Mouse (Mus musculus) thymus, adult 2 months (tissue): Measurements from ENCODE around the gene 4930435E12Rik. TPM values are rescaled to one million over a fixed set of nuclear protein-coding genes. Genes with fewer than 3 reads are reported as not detected.
"Not testable (repeated sequence)": the region's sequence is repeated elsewhere in the genome, so short reads cannot be mapped to it uniquely, and the experiment has no call there.

Experiments
- DNase-seq: peaks from one replicate; pipeline ENCODE4 v3.0.0; 2021
- H3K27ac ChIP-seq: fragments of 200-500 bp; 2 replicates; pipeline ENCODE4 v1.5.1; 2012; ENCODE audit warnings: low read length, control low read depth; ENCODE audit not compliant: control insufficient read depth, insufficient read depth
- H3K27me3 ChIP-seq: fragments of 200-500 bp; 2 replicates; pipeline ENCODE4 v1.6.1; 2012; ENCODE audit warnings: mild to moderate bottlenecking, low read length, moderate library complexity, mixed read lengths; ENCODE audit not compliant: control insufficient read depth, insufficient read depth
- H3K36me3 ChIP-seq: fragments of 200-500 bp; 2 replicates; pipeline ENCODE4 v1.6.1; 2012; ENCODE audit warnings: mild to moderate bottlenecking, low read length, moderate library complexity; ENCODE audit not compliant: control insufficient read depth, insufficient read depth
- H3K4me1 ChIP-seq: fragments of 200-500 bp; replicated peaks from 2 replicates; pipeline ENCODE4 v1.6.1; 2012; ENCODE audit warnings: low read length; ENCODE audit not compliant: control insufficient read depth, insufficient read depth
- H3K4me3 ChIP-seq: fragments of 200-500 bp; 2 replicates; pipeline ENCODE4 v1.5.1; 2012; ENCODE audit warnings: mild to moderate bottlenecking, low read length, control low read depth, moderate library complexity; ENCODE audit not compliant: control insufficient read depth, insufficient read depth
- CTCF ChIP-seq: fragments of 200-500 bp; IDR thresholded peaks from 2 replicates; pipeline ENCODE4 v1.5.1; 2012; ENCODE audit warnings: mild to moderate bottlenecking, control low read depth, low read length, moderate library complexity, borderline replicate concordance; ENCODE audit not compliant: control insufficient read depth, poor library complexity, insufficient read depth; ENCODE audit errors: extremely low read depth
- POLR2A ChIP-seq: fragments of 200-500 bp; IDR thresholded peaks from 2 replicates; pipeline ENCODE4 v1.6.1; 2012; ENCODE audit warnings: mild to moderate bottlenecking, low read length, control low read depth, moderate library complexity; ENCODE audit not compliant: control insufficient read depth, poor library complexity, insufficient read depth; ENCODE audit errors: extremely low read depth
- WGBS: fragments of 180-500 bp; shearing (Covaris S2); methylation state at CpG from one replicate; pipeline ENCODE4 v1.1.7; 2018; 5-methylcytosine and 5-hydroxymethylcytosine counted together
- polyA plus RNA-seq: library from polyadenylated mRNA; depleted of rRNA; stranded (reverse); fragments of >200 nt; gene quantifications from 2 replicates; pipeline ENCODE4 v1.2.3, GENCODE M21; 2012

Gene 4930435E12Rik
- polyA plus RNA-seq, 1 experiment: not detected

DNA sequence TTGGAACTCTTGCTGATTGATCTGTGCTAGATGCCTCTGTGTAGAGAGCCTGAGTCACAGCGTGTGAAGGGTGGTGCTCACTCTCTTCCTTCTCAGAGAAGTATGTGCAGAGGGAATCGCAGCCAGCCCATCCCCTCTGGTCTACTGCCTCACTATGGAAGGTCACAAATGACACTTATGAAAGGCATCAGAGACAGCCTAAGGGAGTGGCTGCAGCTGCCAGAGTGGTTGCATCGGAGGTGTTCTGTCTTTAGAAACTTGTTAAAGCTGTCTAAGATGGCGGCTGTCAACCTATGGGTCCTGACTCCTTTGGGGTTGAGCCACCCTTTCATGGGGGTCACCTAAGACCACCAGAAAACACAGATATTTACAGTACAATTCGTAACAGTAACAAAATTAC, 18.4 kb downstream of the 4930435E12Rik start:
- Histone ChIP-seq H3K4me1 (no peaks in the 10 kb centered on the region), H3K4me3 (no peak overlapping the region), H3K27me3 (no peaks in the 10 kb centered on the region), H3K36me3 (no peaks in the 10 kb centered on the region), H3K27ac (no peak overlapping the region)
- TF ChIP-seq POLR2A (no peak), CTCF (no peak)
- WGBS: 96% methylated on average over 5 of the region's 5 CpGs
- no peak for DNase-seq

DNA sequence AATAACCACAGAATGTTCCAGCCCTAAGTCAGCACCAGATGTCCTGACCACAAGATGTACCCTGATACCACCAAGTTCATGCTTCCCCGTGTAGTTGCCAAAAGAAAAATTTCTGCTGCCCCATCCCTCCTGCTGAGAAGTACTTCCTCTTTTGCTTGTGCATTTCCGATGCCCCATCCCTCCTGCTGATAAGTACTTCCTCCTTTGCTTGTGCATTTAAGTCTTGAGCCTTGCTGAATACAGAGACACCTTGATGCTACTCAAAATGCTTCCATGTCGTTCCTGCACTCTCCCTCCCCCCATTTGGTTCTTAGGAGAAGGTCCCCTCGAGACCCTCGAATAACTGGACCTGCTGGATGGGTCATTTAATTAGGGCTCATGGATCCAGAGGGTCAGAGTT, 20.8 kb downstream of the 4930435E12Rik start:
- H3K4me1 ChIP-seq, H3K27me3 ChIP-seq, H3K27ac ChIP-seq, H3K36me3 ChIP-seq, H3K4me3 ChIP-seq, DNase-seq: not testable (repeated sequence)
- WGBS: 70% methylated on average over 5 of the region's 5 CpGs

DNA sequence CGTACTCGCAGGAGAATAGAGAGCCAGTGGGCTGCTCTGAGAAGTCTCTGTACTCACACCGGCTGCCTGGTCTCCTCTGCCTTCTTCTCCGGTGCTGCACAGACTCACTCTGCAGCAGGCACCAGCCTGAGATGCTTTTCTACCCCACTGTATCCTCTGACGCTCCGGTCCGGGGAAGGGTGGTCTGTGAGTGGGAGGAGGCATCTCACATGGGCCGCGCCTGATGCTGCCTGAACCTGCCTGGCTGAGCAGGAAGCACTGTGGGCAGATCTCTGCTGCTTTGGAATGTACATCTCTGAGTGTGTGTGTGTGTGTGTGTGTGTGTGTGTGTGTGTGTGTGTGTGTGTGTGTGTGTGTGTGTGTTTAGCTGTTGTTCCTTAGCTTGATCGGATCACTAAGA, 28.5 kb downstream of the 4930435E12Rik start, which contains the start of gene Upk1b:
Gene Upk1b (minus strand): TSS at position 238 of the 400 bp plus-strand sequence.
- H3K27ac ChIP-seq: no peak within 1 kb of the TSS
- no peak within 1 kb of the TSS for H3K4me3 ChIP-seq
- no peaks in the 10 kb centered on the region for H3K27me3 ChIP-seq
- H3K4me1 ChIP-seq: peaks cover 3% of the 10 kb centered on the region; the same call in 1 of the 2 replicates
- TF ChIP-seq CTCF (no peak), POLR2A (no peak)
- H3K36me3 ChIP-seq: no peaks in the 10 kb centered on the region
- peak; percentile 2 for DNase-seq
- WGBS: 17% methylated on average over 10 of the region's 10 CpGs

DNA sequence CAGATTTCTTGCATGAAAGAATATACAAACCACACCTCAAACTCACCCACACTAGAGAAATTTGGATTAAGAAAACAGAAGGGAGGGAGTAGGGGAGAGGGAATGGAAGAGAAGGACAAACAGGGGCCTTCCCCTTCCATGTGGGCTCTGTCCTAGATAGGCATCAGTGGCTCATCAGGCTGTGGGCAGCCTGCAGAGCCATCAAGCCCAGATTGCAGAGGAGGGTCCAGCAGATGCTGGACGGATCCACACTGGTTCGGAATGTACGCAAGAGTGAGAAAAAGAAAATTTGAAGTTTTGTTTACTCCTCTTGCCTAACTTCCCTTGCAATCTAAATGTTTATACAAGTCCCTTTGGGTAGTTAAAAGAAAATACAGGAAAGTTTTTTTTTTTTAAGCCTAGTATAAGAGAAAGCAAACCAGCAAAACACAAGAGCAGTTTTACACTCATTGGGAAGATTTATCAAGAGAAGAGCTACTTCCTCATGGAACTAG, 29.5 kb downstream of the 4930435E12Rik start:
- 95% methylated on average over 3 of the region's 3 CpGs for WGBS
- Histone ChIP-seq H3K27me3 (no peaks in the 10 kb centered on the region), H3K4me1 (peaks cover 3% of the 10 kb centered on the region; the same call in 1 of the 2 replicates), H3K27ac (no peak overlapping the region), H3K4me3 (no peak overlapping the region), H3K36me3 (no peaks in the 10 kb centered on the region)
- TF ChIP-seq POLR2A (no peak), CTCF (no peak)
- DNase-seq: no peak

DNA sequence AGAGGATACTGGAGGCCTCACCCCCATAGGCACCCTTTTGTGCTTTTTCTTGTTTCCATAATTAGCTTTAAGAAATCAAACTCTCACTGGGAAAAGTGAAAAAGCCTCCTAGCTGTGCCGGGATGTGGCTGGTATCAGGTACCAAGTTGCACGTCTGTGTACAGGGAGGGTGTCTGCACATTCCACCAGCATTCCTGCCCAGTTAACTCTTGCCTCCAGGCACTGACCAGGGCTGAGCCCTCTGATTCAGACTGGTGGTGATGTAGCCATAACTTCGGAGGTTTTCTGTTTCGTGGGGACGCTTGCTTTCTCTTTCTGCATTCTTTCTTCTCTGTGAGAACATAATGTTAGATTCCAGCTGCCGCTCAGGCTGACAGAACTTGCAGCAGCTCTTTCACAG, 35.4 kb downstream of the 4930435E12Rik start:
- WGBS: 73% methylated on average over 6 of the region's 6 CpGs
- DNase-seq: no peak
- H3K27me3 ChIP-seq: no peaks in the 10 kb centered on the region
- TF ChIP-seq CTCF (no peak), POLR2A (no peak)
- peaks cover 9% of the 10 kb centered on the region for H3K4me1 ChIP-seq
- no peak overlapping the region for H3K4me3 ChIP-seq
- no peak overlapping the region for H3K27ac ChIP-seq
- H3K36me3 ChIP-seq: no peaks in the 10 kb centered on the region

DNA sequence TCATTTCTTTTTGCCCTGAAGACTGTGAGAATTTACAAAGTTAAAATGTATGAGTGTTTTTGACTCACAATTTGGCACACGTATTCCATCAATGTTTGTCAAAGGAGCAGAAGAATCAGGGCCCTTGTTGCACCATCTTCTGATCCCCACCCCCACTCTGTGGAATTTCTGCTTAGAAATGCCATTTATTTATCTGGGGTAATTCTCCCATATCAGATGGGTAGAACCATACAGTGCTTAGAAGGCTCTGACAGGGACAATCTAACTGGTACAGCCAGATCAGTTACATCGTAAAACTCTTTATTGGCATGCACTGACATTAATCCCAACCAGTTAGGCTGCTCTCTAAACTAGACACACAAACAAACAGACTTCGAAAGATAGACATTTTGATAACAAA, 38.6 kb downstream of the 4930435E12Rik start:
- WGBS: 95% methylated on average over 3 of the region's 3 CpGs
- no peak overlapping the region for H3K27ac ChIP-seq
- no peak for DNase-seq
- TF ChIP-seq CTCF: no peak
- TF ChIP-seq POLR2A: no peak
- no peak overlapping the region for H3K4me3 ChIP-seq
- no peaks in the 10 kb centered on the region for H3K36me3 ChIP-seq
- H3K4me1 ChIP-seq: peaks cover 9% of the 10 kb centered on the region
- no peaks in the 10 kb centered on the region for H3K27me3 ChIP-seq

DNA sequence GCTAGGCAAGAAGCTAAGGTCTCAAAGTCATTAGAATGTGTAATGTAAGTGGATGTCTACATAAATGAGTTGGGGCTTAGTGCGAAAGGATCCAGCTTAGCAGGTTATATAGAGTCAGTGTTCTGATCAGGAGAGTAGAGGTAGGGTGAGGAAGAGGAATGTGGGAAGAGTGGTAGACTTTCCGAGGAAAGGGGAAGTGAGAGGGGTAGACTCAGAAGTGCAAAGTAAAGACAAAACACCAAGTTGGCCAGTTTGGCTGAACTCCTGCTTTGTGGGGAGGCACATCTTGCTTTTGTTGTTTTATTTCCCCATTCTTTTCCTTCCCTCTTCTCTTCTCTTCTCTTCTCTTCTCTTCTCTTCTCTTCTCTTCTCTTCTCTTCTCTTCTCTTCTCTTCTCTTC, 39.5 kb downstream of the 4930435E12Rik start:
- DNase-seq: no peak
- Histone ChIP-seq H3K27me3 (no peaks in the 10 kb centered on the region), H3K36me3 (no peaks in the 10 kb centered on the region), H3K27ac (no peak overlapping the region), H3K4me1 (peaks cover 9% of the 10 kb centered on the region), H3K4me3 (no peak overlapping the region)
- TF ChIP-seq POLR2A: no peak
- no peak for TF ChIP-seq CTCF
- 61% methylated on average over 2 of the region's 2 CpGs for WGBS
